Mouse (Mus musculus): ENCODE measurements around the gene Kif16b. TPM values are rescaled to one million over a fixed set of nuclear protein-coding genes. Genes with fewer than 3 reads are reported as not detected.
"Not testable (repeated sequence)": the region's sequence is repeated elsewhere in the genome, so short reads cannot be mapped to it uniquely, and the experiment has no call there.

The Kif16b gene
- polyA plus RNA-seq, 1 experiment from 2014 or later, result 17.0 TPM

DNA sequence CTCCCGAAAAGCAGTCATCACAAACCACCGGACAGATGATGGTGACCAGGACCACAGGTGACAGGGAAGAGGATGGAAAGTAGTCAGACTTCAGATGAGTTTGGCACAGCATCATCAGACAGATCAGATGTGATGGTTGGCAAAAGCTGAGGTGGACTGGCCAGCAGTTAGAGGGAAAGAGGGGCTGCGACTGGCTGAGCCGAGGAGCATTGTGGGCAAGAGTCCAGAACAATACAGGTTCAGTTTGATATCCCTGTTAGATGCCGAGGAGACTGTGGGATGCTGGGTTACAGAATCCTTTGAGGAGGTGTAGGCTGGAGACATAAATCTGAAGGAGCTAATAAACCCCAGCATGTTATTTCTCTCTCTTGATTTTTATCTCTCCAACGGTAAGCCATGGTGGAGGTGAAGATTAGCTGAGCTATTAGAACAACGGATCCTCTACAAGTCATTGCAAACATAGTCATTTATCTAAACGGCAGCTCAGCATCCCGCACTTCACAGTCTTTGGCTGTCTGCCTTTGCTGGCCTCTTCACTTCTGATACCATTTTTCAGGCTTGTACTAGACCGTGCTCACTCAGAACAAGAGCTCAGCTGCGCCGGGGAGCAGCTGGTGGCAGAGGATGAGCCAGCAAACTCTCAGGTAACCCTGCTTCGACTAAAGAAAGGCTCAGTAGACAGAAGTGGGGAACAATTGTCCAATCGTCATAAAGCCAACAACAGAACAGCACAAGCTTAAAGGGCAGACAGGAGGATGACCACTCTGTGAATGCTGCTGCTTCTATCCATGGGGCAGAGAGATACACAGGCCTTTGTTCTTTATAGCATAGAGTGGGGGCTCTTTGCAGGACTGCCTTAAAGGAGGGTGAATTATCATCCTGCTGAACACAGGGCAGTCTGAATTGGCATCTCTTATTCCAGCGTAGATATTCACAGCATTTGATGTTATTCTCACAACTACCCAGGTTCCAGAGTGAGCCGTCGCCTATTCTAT, 304.9 kb downstream of the Kif16b start:
- H3K4me2 ChIP-seq, result no peak overlapping the region
- no peaks in the 10 kb centered on the region for H3K27me3 ChIP-seq
- H3K36me3 ChIP-seq, result no peaks in the 10 kb centered on the region
- no peak overlapping the region for H3K27ac ChIP-seq
- H3K4me1 ChIP-seq, result no peaks in the 10 kb centered on the region; the same call in 1 of the 2 replicates
- no peak overlapping the region for H3K9ac ChIP-seq
- H3K9me3 ChIP-seq (replicated peaks), result no peaks in the 10 kb centered on the region
- WGBS, result 62% methylated on average over 17 of the region's 17 CpGs
- H3K4me3 ChIP-seq (replicated peaks), result no peak overlapping the region
- ATAC-seq (replicated peaks; ENCODE audit: low FRiP score), result no peak

DNA sequence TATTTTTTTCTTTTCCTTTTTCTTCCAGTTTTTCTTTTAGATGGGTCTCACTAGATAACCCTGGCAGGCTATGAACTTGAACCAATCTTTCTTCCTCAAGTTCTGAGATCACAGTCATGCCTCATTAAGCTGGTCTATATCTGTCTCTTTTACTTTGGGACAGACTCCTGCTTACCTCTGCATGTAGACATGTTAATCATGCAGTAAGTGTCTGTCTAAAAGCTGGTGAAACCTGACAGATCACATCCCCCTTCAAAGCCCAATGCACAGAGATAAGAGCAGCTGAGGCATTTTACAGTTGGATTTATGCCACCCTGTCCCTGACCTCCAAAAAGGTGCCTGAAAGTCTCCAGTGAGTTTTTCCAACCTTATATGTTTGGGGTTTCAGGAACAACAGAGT, 310.4 kb downstream of the Kif16b start:
- Histone ChIP-seq H3K4me1 (peaks cover 22% of the 10 kb centered on the region), H3K36me3 (no peaks in the 10 kb centered on the region), H3K9me3 (replicated peaks) (no peaks in the 10 kb centered on the region), H3K4me3 (replicated peaks) (no peak overlapping the region), H3K27me3 (no peaks in the 10 kb centered on the region), H3K27ac (peak overlapping the region; percentile 37; the same call in 1 of the 2 replicates), H3K4me2 (no peak overlapping the region), H3K9ac (no peak overlapping the region)
- ATAC-seq (replicated peaks; ENCODE audit: low FRiP score), result peak; percentile 84

DNA sequence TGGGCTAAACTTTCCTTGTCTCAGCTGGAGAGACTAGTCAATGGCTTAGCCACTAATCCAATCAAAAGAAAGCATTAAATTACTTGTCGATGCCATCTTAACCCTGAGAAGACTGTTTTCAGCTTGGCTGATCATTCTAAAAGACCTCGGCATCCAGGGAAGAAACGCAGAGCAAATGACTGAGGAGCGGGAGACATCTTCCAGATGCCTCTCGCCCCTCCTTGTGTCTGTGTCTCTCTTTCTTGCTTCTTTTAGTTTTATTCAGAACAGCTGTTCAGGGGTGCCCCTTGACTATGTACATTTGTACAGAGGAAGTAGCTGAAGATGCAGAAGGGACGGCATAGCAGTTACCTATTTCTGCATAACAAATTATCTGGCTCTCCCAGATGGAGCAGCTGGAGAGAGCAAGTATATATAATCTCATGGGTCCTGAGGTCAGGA, 311.0 kb downstream of the Kif16b start:
- Histone ChIP-seq H3K9me3 (replicated peaks) (no peaks in the 10 kb centered on the region), H3K4me3 (replicated peaks) (no peak overlapping the region), H3K4me2 (peak overlapping the region; percentile 12; the same call in 1 of the 2 replicates), H3K27ac (peak overlapping the region; percentile 37; the same call in 1 of the 2 replicates), H3K36me3 (no peaks in the 10 kb centered on the region), H3K9ac (no peak overlapping the region), H3K4me1 (peaks cover 23% of the 10 kb centered on the region), H3K27me3 (no peaks in the 10 kb centered on the region)
- peak; percentile 59 for ATAC-seq (replicated peaks; ENCODE audit: low FRiP score)
- 25% methylated on average over 6 of the region's 6 CpGs for WGBS

DNA sequence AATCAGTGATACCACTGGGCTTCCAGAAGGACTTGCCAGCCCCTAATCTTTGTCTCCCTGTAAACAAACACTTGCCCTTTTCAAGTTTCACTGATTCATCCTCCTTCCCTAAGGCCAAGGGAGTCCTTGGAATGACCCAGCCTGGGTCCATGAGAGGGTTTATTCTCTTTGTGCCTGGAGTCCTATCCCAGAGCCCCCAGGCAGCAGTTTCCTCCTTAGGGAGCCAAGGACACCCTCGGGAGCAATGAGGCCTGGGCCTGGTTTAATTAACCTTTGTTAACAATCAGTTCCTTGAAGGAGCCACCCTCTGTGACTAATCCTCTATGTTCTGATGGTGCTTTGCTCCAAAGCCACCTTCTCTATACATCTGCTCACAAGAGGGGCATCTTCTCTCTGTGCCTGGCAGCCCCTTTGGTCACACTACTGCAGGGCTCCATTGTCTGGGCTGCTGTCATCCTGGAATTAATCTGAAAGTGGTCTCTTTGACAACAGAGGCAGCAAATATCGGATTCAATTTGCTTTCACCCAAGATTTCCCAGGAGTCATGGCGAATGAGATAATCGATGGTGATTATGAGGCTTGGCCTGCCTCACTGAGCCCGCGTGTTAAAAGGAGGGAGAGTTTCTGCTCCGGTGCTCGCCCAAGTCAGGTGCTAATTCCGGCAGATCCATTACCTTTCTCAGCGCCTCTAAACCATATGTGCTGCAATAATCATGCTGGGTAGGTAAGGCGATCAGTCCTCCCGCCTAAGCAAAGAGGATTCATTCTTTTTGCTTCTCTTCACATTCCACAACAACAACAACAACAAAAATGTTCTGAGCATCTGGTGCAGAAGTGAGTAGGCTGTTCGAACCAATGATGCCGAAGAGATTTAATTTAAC, 311.7 kb downstream of the Kif16b start:
- no peak overlapping the region for H3K9ac ChIP-seq
- 45% methylated on average over 14 of the region's 14 CpGs for WGBS
- no peaks in the 10 kb centered on the region for H3K36me3 ChIP-seq
- no peak overlapping the region for H3K4me3 ChIP-seq (replicated peaks)
- ATAC-seq (replicated peaks; ENCODE audit: low FRiP score), result 0 out of 2 replicates have a peak, but pooled peaks have one; percentile 17
- 0 out of 2 replicates have a peak overlapping the region, but pooled peaks have one; percentile 37 for H3K27ac ChIP-seq
- no peaks in the 10 kb centered on the region for H3K9me3 ChIP-seq (replicated peaks)
- H3K4me1 ChIP-seq, result peaks cover 23% of the 10 kb centered on the region
- H3K4me2 ChIP-seq, result peak overlapping the region; percentile 12; the same call in 1 of the 2 replicates
- H3K27me3 ChIP-seq, result no peaks in the 10 kb centered on the region

DNA sequence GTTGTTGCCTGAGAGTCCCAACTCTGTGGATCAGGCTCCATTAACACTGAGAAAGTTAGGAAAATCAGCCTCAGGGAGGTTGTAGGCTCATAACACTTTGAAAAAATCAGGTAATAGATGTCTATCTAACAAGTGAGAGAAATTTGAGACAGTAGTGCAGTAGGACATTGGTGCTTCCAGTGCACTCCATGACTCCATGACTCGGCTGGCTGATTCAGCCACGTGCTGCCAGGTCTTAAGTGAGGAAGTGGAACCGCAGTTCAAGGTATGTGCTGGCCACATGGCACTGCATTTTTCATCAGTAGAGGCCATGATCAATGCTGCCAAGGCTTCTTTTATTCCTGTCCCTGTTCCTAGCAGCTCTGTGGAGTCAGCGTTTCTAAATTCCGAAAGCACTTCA, 315.5 kb downstream of the Kif16b start:
- Histone ChIP-seq H3K27ac (peak overlapping the region; percentile 15; the same call in 1 of the 2 replicates), H3K4me2 (no peak overlapping the region), H3K9ac (no peak overlapping the region), H3K9me3 (replicated peaks) (no peaks in the 10 kb centered on the region), H3K27me3 (no peaks in the 10 kb centered on the region), H3K36me3 (no peaks in the 10 kb centered on the region), H3K4me3 (replicated peaks) (no peak overlapping the region), H3K4me1 (peaks cover 24% of the 10 kb centered on the region)
- WGBS, result 65% methylated on average over 5 of the region's 5 CpGs
- peak; percentile 50; the same call in 1 of the 2 replicates for ATAC-seq (replicated peaks; ENCODE audit: low FRiP score)

DNA sequence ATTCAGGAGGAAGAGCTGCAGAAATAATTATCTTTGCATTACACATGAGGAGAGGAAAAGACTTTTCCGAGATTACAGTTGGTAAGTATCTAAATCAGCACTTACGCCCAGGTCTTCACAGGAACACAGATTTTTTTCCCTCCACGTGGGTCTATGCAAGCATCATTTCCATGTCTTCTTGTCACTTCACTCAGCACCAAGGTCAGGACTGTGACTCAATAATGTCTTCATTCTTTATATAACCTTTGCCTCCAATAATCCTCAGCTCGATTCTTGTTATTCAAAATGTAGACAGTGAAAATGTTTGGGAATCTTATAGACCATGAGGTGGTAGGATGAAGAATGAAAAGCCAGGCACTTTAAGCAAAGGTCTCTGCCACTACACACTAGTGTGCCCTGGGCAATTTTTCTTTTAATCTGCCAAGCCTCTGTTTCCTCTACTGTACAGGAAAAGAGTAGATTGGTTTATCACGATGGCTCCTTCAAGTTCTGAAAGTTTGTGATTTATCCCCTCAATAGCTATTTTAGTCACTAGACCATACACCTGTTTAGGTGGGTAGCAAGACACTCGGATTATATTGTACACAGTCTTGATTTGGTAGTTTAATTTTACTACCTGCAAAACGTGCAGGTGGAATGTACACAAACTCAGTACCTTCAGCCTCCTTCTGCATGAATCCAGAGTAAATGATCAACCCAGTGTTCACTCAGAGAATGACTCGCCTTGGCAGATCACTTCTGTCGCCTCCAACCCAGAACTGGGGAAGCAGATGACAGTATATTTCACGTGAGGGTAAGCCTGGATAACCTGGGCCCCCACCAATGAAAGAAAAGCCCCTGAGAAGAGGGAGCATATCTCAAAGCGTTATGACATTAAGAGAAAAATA, 316.2 kb downstream of the Kif16b start:
- peaks cover 16% of the 10 kb centered on the region for H3K4me1 ChIP-seq
- no peak overlapping the region for H3K4me2 ChIP-seq
- no peaks in the 10 kb centered on the region for H3K9me3 ChIP-seq (replicated peaks)
- H3K27ac ChIP-seq, result peak overlapping the region; percentile 42
- no peak overlapping the region for H3K4me3 ChIP-seq (replicated peaks)
- H3K9ac ChIP-seq, result no peak overlapping the region
- no peaks in the 10 kb centered on the region for H3K36me3 ChIP-seq
- H3K27me3 ChIP-seq, result no peaks in the 10 kb centered on the region
- WGBS, result 69% methylated on average over 11 of the region's 11 CpGs
- peak; percentile 54; the same call in 1 of the 2 replicates for ATAC-seq (replicated peaks; ENCODE audit: low FRiP score)

DNA sequence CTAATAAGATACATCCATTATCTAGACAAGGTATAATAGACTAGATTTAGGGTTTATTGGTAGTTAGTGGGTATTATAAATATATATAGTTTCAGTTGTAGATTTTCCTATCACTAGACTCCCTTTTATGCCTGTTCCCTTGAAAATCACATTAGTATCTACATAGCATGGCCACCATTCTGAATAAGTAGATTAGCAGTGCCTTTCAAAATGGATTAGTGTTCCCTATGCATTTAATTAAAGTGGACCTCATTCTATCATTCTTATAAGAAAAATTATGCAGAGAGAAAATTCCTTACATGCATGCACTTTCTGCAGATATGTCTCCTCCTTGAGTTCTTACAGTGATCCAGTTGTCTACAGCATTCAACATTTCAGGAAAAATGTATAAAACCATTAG, 320.9 kb downstream of the Kif16b start:
- Histone ChIP-seq H3K4me1 (0 out of 2 replicates have a peak, but pooled peaks cover 4% of the 10 kb centered on the region), H3K4me3 (replicated peaks) (no peak overlapping the region), H3K27ac (no peak overlapping the region), H3K4me2 (no peak overlapping the region), H3K9ac (no peak overlapping the region), H3K9me3 (replicated peaks) (no peaks in the 10 kb centered on the region), H3K36me3 (no peaks in the 10 kb centered on the region), H3K27me3 (no peaks in the 10 kb centered on the region)
- ATAC-seq (replicated peaks; ENCODE audit: low FRiP score), result no peak

DNA sequence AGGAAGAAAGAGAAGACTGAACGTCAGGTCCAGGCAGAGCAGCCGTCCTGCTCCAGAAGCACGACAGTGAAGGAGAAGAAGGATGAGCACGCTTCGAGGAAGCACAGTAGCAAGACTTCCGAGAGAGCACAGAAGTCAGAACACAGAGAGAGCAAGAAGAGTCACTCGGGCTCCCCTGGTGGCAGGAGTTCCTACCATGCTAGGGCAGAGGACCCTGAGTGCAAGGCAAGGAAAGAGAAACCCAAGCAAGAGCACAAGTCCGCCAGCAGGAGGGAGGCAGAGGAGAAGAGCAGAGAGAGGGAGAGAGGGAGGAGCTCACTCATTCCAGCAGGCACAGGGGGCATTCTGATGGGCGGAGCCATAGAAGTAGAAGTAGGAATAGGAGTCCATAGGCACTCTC, 323.9 kb downstream of the Kif16b start:
- not testable (repeated sequence) for H3K36me3 ChIP-seq; H3K9ac ChIP-seq; H3K27me3 ChIP-seq; H3K27ac ChIP-seq; H3K4me1 ChIP-seq; H3K4me3 ChIP-seq (replicated peaks); H3K4me2 ChIP-seq; H3K9me3 ChIP-seq (replicated peaks)
- 0 out of 2 replicates have a peak, but pooled peaks have one; percentile 33 for ATAC-seq (replicated peaks; ENCODE audit: low FRiP score)
- WGBS, result 62% methylated on average over 9 of the region's 9 CpGs

DNA sequence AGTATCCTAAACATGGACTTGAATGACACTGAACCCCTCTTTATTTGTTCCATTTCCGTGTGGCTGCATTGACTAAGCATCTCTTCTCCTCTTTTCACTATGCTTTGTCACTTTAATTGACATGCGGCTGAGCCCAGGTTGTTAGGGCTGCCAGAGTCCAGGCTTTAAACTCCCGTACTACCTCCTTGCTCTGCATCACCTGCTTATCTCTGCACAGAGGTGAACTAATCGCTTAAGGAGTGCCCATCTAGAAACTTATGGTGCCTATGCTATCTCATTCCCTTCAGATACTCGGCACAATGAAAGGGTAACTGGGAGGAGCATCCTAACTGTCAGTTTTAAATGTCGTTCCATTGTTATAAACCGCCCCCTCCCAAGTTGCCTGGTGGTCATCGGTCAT, 331.6 kb downstream of the Kif16b start:
- Histone ChIP-seq H3K4me2 (no peak overlapping the region), H3K36me3 (no peaks in the 10 kb centered on the region), H3K9ac (no peak overlapping the region), H3K27me3 (no peaks in the 10 kb centered on the region), H3K4me3 (replicated peaks) (no peak overlapping the region), H3K9me3 (replicated peaks) (no peaks in the 10 kb centered on the region), H3K4me1 (no peaks in the 10 kb centered on the region), H3K27ac (no peak overlapping the region)
- WGBS, result 77% methylated on average over 8 of the region's 8 CpGs
- ATAC-seq (replicated peaks; ENCODE audit: low FRiP score), result no peak
